Mouse (Mus musculus): Measurements from ENCODE around the gene 9530053A07Rik.
A peak's percentile ranks its signal among the peaks of the same experiment; 100 is the strongest.
"Not testable (repeated sequence)": the region's sequence is repeated elsewhere in the genome, so short reads cannot be mapped to it uniquely, and the experiment has no call there.

The 9530053A07Rik gene

DNA sequence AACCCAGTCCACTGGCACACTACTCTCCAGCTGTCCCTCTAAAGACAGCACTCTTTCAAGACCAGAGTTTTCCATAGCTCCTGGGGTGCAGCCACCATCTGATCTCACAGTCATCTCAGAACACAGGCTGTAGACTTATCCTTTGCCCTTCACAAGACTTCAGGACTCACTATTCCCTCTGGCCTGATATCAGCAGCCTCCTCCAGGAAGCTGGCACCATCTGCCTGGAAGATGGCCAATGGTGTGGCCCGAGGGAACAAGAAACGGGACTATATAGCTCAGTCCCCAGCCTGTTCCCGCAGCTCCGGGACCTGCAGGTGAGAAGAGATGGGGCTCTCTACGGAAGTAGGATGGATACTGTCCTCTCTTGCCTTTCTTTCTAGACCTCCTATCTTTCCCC, at the start of gene 9530053A07Rik:
9530053A07Rik (plus strand) TSS at position 301 of the 400 bp plus-strand sequence.
- no peak for DNase-seq (ENCODE audit: low spot score)

DNA sequence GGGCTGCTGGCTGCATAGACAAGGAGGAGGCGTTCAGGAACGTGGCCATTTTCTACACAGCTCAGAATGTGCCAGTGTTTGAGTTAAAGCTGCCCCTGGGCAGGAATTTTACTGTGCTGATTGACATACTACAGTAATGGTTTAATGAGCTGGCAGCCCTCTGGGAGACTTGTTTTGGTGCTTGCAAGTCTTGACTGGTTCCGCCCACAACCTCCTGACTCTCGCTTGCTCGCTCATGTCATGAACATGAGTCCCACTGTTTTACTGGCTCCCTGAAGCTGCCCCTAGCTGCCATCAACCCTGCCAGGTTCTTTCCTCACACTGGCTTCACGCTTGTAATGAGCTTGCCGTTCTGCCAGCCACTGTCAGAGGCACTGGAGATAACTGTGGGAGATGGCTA, 45.1 kb upstream of the 9530053A07Rik start:
- no peak for DNase-seq (ENCODE audit: low spot score)

DNA sequence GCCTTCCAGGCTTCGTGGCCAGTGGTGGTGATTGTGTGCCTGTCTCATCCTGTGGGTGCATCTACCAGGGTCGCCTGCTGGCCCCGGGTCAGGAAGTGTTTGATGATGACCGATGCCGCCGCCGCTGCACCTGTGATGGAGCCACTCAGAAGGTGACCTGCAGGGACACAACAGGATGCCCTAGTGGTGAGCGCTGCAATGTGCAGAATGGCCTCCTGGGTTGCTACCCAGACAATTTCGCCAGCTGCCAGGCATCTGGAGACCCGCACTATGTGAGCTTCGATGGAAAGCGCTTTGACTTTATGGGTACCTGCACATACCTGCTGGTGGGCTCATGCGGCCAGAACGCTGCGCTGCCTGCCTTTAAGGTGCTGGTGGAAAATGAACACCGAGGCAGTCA, 43.0 kb upstream of the 9530053A07Rik start:
- DNase-seq (ENCODE audit: low spot score), result no peak

DNA sequence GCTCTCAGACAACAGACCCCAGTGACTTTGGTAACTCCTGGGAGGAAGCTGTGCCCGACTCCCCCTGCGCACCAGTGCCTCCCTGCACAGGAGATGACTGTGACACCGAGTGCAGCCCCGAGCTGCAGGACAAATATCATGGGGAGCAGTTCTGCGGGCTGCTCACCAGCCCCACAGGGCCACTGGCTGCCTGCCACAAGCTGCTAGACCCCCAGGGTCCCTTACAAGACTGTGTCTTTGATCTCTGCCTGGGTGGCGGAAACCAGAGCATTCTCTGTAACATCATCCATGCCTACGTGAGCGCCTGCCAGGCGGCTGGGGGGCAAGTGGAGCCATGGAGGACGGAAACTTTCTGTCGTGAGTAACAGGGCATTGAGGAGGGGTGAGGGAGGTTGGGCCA, 35.7 kb upstream of the 9530053A07Rik start:
- DNase-seq (ENCODE audit: low spot score), result no peak

DNA sequence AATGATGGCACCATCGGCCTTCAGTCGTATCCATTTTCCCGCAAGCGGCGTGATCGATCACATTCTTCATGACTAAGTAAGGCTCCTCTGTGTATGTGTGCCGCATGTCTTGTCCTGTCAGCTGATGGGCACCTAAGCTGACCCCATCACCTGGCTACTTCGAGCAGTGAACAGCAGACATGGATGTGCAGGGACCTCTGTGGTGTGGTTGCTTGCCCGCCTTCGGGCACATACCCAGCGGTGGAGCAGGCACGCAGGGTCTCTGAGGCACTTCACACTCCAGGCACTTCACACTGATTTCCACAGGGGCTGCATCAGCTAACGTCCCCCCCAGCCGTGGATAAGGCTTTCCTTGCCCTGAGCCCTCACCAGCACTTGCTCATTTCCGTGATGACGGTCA, 30.2 kb upstream of the 9530053A07Rik start:
- DNase-seq (ENCODE audit: low spot score), result no peak

DNA sequence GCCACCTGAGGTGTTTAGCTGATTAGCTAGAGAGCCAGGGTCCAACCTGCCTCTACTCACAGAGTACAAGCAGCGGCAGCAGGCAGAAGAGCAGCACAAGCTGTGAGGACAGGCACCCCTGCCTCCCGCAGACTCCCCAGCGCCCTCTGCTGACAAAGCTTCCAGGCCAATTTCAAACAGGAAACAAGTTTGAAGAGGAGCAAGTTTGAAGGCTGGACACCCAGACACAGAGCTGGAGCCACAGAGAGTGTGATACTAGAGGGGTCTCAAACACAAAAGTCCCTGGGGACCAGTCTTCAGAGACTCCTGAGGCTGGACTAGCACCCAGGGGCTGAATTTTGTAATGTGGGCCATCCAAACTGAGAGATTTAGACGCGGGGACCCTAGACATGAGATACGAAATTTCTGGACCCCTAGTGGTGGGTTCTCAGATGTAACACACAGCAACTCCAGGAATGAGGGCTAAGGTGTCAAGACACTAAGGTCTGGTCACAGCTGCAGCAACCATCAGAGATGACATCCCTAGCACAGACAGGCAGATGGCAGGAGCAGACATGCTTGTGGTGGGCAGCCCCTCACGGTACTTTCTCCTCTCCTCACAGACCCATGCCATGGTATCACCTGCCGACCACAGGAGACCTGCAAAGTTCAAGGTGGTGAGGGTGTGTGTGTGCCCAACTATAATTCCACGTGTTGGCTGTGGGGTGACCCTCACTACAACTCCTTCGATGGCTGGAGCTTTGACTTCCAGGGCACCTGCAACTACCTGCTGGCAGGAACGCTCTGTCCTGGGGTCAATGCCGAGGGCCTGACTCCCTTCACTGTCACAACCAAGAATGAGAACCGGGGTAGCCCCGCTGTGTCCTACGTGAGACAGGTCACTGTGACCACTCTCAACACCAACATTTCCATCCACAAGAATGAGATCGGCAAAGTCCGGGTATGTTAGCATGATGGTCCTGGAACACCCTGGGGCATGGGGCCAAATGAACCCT, 28.4 kb upstream of the 9530053A07Rik start:
- no peak for DNase-seq (ENCODE audit: low spot score)

DNA sequence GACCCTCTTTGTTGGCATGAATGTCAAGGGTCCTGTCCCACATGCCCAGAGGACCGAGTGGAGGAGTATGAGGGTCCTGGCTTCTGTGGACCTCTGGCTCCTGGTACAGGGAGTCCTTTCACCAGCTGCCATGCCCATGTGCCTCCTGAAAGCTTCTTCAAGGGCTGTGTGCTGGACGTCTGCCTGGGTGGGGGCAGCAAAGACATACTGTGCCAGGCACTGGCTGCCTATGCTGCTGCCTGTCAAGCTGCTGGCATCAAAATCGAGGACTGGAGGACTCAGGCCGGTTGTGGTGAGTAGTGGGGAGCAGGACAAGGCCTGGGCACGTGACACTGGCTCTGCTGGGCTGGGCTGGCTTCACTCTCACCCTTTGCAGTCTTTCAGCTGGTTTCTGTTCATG, 26.3 kb upstream of the 9530053A07Rik start:
- not testable (repeated sequence) for DNase-seq (ENCODE audit: low spot score)

DNA sequence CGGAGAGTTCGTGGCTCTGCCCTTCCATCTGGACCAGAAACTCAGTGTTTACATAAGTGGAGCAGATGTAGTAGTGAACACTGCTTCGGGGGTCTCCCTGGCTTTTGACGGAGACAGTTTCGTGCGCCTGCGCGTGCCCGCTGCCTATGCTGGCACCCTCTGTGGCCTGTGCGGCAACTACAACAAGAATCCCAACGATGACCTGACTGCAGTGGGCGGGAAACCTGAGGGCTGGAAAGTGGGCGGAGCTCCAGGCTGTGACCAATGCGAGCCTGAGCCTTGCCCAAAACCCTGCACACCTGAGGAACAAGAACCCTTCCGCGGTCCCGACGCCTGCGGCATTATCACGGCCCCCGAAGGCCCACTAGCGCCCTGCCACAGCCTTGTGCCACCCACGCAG, 24.6 kb upstream of the 9530053A07Rik start:
- DNase-seq (ENCODE audit: low spot score), result no peak

DNA sequence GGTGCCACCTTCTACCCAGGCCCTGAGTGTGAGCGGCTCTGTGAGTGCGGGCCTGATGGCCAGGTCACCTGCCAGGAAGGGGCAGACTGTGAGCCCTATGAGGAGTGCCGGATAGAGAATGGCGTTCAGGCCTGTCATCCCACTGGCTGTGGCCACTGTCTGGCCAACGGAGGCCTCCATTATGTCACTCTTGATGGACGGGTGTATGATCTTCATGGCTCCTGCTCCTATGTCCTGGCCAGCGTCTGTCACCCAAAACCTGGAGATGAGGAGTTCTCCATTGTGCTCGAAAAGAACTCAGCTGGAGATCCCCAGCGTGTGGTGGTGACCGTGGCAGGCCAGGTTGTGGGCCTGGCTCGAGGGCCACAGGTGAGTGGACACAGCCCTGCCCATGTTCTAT, 23.0 kb upstream of the 9530053A07Rik start:
- DNase-seq (ENCODE audit: low spot score), result no peak

DNA sequence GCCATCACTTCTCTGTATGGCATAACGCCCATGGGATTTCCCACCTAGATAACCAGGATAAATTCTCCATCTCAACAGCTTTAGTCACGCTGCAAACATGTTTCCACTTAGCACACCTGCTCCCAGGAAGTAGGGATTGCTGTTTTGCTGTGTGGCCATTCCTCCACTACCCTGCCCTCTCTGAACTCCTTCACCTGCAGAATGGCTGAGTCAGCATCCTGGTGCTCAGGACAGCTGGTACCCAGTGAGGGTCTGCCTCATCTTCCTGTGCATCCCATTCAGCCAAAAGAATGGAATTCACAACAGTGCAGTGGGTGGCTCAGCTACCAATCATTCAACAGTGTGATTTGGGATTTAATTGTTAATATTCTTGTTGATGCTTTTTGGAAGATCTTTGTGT, 14.6 kb upstream of the 9530053A07Rik start:
- no peak for DNase-seq (ENCODE audit: low spot score)

DNA sequence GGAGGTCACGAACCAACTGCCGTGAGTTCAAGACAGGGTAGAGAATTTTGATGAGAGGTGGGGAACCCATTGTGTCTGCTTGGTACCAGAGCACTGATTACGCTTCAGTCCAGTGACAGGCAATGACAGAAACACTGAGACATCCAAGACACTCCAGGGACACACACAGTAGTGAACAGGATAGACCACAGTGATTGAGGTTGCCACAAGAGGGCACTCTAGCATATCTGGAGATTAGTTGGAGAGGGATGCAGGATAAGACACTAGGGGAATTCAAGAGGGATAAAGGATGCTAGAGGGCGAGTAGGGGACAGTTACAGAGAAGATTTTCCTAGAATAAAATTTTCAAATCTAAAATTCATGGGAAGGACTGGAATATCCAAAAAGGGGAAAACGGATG, 8.3 kb downstream of the 9530053A07Rik start:
- DNase-seq (ENCODE audit: low spot score), result peak; percentile 22

DNA sequence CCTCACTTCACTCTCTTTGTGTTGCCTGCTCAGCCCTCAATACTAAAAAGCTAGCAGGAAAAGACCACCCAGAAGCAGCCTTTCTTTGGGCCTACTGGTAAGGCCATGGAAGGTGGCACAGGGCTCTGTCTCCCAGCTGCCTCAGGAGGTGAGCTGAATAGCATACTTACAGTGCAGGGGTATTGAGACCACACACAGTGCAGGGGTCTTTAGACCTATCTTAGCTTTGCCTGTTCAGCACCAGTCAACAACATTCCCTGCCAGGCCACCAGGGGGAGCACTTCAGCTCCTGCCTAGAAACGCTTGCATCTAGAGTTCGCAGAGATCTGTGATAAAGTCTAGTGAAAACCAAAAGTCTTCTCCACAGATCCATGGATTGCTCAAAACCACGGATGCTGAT, 19.0 kb downstream of the 9530053A07Rik start:
- DNase-seq (ENCODE audit: low spot score), result peak; percentile 40

DNA sequence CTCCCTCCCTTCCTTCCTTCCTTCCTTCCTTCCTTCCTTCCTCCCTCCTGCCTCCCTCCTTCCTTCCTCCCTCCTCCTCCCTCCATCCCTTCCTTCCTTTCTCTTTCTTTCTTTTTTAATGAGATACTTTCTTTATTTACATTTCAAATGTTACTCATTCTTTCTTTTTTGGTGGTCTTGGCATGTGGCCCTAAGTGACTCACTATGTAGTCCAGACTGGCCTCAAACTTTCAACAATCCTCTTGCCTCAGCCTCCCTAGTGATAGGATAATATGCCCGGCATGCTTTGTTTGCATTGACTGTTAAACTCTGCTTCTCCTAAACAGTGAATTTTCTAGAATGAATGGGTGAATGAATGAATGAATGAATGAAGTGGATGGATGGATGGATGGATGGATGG, 20.6 kb downstream of the 9530053A07Rik start:
- DNase-seq (ENCODE audit: low spot score), result no peak

DNA sequence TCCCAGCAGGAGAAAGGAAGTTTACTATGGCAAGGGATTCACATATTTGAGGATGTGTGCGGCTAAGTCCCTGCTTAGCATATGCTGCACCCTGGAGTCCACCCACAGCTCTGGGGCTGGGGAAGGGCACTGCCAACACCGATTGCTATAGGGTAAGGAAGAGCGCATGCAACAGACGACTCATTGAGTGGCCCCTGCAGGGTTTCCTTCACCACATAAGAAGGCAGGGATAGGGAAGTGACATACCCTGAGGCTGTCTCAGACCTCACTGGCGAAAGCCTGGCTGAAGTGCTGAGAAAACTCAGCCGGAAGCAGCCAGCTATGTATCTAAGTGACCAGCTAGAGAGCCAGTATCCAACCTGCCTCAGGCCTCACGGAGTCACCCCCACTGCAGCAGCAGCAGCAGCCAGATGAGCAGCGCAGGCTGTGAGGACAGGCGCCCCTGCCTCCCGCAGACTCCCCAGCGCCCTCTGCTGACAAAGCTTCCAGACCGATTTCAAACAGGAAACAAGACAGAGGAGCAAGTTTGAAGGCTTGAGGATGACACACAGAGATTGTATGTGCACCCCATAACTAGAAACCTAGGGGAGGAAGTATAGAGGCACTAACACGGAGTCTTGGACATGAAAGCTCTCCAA, 22.4 kb downstream of the 9530053A07Rik start:
- DNase-seq (ENCODE audit: low spot score), result no peak

DNA sequence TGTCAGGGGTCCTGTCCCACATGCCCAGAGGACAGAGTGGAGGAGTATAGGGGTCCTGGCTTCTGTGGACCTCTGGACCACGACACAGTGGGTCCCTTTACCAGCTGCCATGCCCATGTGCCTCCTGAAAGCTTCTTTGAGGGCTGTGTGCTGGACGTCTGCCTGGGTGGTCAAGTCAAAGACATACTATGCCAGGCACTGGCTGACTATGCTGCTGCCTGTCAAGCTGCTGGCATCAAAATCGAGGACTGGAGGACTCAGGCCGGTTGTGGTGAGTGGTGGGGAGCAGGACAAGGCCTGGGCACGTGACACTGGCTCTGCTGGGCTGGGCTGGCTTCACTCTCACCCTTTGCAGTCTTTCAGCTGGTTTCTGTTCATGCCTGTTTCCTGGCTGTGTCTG, 24.3 kb downstream of the 9530053A07Rik start:
- DNase-seq (ENCODE audit: low spot score), result not testable (repeated sequence)

DNA sequence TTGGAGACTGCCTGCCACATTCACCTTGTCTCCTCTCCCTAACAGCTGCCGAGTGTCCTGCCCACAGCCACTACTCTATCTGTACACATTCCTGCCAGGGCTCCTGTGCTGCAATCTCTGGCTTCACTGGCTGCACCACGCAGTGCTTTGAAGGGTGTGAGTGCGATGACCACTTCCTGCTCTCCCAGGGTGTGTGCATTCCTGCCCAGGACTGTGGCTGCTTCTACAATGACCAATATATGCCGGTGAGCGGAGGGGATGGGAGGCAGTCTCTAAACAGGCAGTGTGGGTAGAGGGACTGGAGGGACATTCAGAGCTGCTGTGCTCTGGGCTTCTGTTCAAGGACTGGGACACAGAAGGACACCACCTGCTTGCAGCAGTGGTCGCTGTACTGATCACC, 30.0 kb downstream of the 9530053A07Rik start:
- DNase-seq (ENCODE audit: low spot score), result no peak

DNA sequence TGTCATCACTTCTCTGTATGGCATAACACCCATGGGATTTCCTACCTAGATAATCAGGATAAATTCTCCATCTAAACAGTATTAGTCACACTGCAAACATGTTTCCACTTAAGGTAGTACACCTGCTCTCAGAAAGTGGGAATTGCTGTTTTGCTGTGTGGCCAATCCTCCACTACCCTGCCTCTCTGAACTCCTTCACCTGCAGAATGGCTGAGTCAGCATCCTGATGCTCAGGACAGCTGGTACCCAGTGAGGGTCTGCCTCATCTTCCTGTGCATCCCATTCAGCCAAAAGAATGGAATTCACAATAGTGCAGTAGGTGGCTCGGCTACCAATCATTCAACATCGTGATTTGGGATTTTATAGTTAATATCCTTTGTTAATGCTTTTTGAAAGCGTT, 30.6 kb downstream of the 9530053A07Rik start:
- DNase-seq (ENCODE audit: low spot score), result no peak

DNA sequence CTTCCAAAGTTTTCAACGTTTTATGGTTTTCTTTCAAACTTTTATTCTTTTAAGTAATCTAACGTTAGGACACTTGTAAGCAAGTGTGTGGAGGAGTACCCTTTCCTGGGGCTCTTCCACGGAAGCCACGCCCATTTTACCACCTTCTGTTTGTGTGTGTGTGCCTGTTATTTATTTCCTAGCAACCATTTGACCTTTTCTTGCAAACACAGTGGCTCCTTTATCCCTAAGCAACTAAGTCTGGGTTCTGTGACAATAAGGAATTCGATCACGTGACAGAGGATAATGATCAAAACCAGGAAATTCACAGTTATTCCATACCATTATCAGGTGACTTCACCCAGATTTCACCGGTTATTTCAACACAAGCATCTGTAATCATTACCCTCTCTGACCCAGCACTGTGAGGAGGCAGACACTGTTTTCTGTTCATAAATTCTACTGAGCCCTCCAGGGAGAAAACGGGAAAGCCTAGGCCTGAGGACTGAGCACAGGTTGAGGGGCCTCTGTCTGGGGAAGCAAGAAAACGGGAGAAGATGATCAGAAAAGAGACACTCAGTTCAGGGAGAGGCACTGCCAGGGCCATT, 32.0 kb downstream of the 9530053A07Rik start:
- no peak for DNase-seq (ENCODE audit: low spot score)

DNA sequence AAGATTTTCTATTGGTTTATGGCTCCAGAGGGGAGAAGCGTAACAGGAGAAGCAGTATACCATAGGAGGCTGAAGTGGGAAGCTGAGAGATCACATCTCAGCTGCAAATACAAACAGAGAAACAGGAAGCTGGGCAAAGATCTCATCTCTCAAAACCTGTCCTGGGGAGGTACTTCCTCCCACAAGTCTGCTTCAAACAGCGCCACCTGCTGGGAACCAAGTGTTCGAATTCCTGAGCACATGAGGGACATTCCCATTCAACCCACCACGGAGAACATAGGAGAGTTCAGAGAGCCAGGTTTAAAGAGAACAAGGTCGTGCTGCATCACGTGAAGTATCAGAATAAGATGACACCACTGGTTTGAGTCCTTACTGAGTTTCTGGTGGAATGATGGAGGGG, 36.1 kb downstream of the 9530053A07Rik start:
- DNase-seq (ENCODE audit: low spot score), result no peak

DNA sequence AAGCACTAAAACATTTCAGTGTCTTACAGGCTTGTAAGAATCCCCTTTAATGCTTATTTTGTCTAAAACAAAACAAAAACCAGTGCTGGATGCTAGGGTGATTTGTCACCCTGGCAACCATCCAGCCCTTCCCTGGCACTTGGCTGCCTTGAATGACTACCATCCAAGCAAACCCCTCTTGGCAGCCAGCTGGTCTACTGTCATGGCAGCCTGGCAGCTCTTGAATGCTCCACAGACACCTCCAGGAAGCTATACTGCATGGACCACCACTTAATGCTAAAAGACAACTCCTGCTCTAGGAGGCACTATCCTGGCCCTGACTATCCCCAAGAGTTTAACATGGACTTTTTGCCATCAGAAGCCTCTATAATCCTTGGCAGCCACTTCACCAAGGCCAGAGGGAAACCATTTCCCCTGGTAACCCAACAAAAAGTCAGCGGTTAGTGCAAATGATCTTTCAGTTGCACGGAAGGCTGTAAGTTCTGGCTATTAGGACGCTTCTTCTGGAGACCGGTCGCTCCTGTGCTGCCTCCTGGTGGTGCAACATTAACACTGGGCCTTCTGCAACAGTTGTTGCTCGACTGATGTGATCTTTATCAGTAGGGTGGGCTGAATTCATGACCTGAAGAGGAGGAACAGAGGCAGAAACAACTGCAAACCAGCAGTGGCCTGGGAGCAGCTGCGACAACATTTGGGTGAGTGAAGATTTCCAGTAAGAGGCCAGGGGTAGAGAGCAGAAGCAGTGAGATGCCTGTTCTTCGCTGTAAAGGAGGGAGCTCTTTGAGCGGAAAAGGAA, 39.3 kb downstream of the 9530053A07Rik start:
- peak; percentile 79 for DNase-seq (ENCODE audit: low spot score)

DNA sequence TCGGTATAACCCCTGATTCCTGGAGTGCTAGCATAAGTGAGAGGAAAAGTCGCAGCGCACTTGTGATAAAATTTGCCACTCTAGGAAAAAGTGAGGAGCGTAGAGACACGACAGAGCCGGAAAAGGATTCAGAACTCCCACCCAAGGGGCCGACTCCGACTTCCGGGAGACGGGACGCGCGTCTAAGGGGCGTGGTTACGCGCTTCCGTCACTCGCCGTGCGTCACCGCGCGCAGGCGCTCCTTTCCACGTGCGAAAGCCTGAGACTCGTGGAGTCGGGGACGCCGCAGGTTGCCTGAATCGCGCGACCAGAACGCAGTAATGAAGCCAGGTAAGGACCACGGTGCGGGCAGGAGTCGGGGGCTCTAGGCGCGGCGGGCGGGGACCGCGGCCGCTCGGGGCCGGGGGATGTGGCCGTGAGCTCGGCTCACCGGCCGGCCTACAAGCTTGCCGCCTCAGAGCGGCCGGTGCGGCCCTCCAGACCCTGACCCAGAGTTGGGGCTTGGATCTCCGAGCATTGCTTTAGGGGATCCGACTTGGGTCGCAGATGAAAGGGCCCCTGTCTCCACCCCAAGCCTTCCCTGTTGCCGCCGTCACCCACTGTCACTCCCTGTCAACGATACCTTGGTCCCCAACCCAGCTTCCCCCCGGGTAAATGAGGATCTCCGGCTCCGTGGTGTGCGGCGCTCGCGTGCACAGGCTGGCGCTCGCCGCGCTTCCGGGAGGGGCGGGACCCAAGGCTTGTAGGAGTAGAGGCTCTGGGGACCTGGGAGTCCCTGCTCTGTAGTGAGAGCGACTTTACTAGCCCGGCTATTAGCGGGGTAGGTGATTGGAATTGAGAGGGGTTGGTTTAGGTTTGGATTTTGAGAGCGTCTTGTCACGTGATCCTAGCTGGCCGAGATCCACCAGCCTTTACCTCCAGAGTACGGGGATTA, 40.5 kb downstream of the 9530053A07Rik start, which contains the start of gene Fbl:
Fbl (plus strand) TSS at position 222 of the 934 bp plus-strand sequence.
- peak; percentile 88 for DNase-seq (ENCODE audit: low spot score)

Data from c-Kit-positive CD71-positive TER-119-positive erythroid progenitor cells, embryonic 14.5 days (primary cell).